Mouse (Mus musculus) intestine, postnatal 0 days (tissue): ENCODE data around the gene P4ha1. TPM values are rescaled to one million over a fixed set of nuclear protein-coding genes. Genes with fewer than 3 reads are reported as not detected.

ENCODE experiments used
- ATAC-seq: fragments of 200-750 bp; cut with Nextera tagmentation; 2 replicates; pipeline ENCODE4 v1.8.0; 2017; ENCODE audit warnings: mild to moderate bottlenecking, moderate TSS enrichment, moderate library complexity
- H3K27ac ChIP-seq: fragments of 300-500 bp; sonication (generic); 2 replicates; pipeline ENCODE4 v1.5.1; 2014; ENCODE audit warnings: mild to moderate bottlenecking, low read depth, low read length, moderate library complexity
- H3K27me3 ChIP-seq: fragments of 300-500 bp; sonication (generic); replicated peaks from 2 replicates; pipeline ENCODE4 v1.6.1; 2014; ENCODE audit warnings: low read length, mixed read lengths; ENCODE audit not compliant: control insufficient read depth, insufficient read depth
- H3K36me3 ChIP-seq: fragments of 300-500 bp; sonication (generic); 2 replicates; pipeline ENCODE4 v1.6.1; 2014; ENCODE audit warnings: mild to moderate bottlenecking, moderate library complexity; ENCODE audit not compliant: control insufficient read depth, insufficient read depth
- H3K4me1 ChIP-seq: fragments of 300-500 bp; sonication (generic); replicated peaks from 2 replicates; pipeline ENCODE4 v1.6.1; 2014; ENCODE audit warnings: antibody characterized with exemption, low read length, mixed read lengths; ENCODE audit not compliant: control insufficient read depth, insufficient read depth
- H3K4me2 ChIP-seq: fragments of 300-500 bp; sonication (generic); replicated peaks from 2 replicates; pipeline ENCODE4 v1.6.1; 2014; ENCODE audit warnings: low read depth, mild to moderate bottlenecking, moderate library complexity
- H3K4me3 ChIP-seq: fragments of 300-500 bp; sonication (generic); 2 replicates; pipeline ENCODE4 v1.5.1; 2014; ENCODE audit warnings: low read depth, low read length
- H3K9ac ChIP-seq: fragments of 300-500 bp; sonication (generic); 2 replicates; pipeline ENCODE4 v1.6.1; 2014; ENCODE audit warnings: mild to moderate bottlenecking, low read depth, low read length
- H3K9me3 ChIP-seq: fragments of 300-500 bp; sonication (generic); 2 replicates; pipeline ENCODE4 v1.6.1; 2016; ENCODE audit warnings: mixed run types; ENCODE audit not compliant: control insufficient read depth
- CTCF ChIP-seq: sonication (generic); IDR thresholded peaks from 2 replicates; pipeline ENCODE4 v1.5.1; 2016; ENCODE audit warnings: low read depth, mild to moderate bottlenecking, control low read depth, antibody characterized with exemption, moderate library complexity
- WGBS: fragments of 180-500 bp; shearing (Covaris S2); extraction: QIAGEN DNeasy Blood & Tissue Kit; methylation state at CpG from one replicate; pipeline ENCODE4 v1.1.7; 2014; 5-methylcytosine and 5-hydroxymethylcytosine counted together
- polyA plus RNA-seq: library from polyadenylated mRNA; unstranded; fragments of >200 nt; fragmentation: Nextera tagmentation; extraction: Ambion mirVana; gene quantifications from 2 replicates; pipeline ENCODE4 v1.2.1, GENCODE M21; 2015

P4ha1 gene
- polyA plus RNA-seq, 1 experiment from 2014 or later, result 8.7 TPM

GRCm38 (mm10) chr10:59348200-59348599 lies 25.1 kb downstream of the P4ha1 start:
- no peak for ATAC-seq

GRCm38 (mm10) chr10:59349536-59349935 lies 26.4 kb downstream of the P4ha1 start:
- Histone ChIP-seq H3K4me1 (no peaks in the 10 kb centered on the region), H3K4me3 (no peak overlapping the region), H3K9me3 (no peaks in the 10 kb centered on the region), H3K36me3 (peaks cover 43% of the 10 kb centered on the region), H3K4me2 (no peak overlapping the region), H3K9ac (no peak overlapping the region), H3K27me3 (no peaks in the 10 kb centered on the region), H3K27ac (no peak overlapping the region)
- ATAC-seq, result no peak
- WGBS, result 95% methylated on average over 2 of the region's 2 CpGs
- TF ChIP-seq CTCF, result no peak

More at GRCm38 (mm10) chr10:59348200-59348599, 25.1 kb downstream of the P4ha1 start:
- Histone ChIP-seq H3K4me2 (no peak overlapping the region), H3K9me3 (no peaks in the 10 kb centered on the region), H3K36me3 (peaks cover 44% of the 10 kb centered on the region), H3K4me1 (no peaks in the 10 kb centered on the region), H3K27ac (no peak overlapping the region; the same call in 1 of the 2 replicates), H3K9ac (no peak overlapping the region), H3K27me3 (no peaks in the 10 kb centered on the region), H3K4me3 (no peak overlapping the region)
- 88% methylated on average over 9 of the region's 9 CpGs for WGBS
- no peak for TF ChIP-seq CTCF

GRCm38 (mm10) chr10:59353065-59353464 lies 30.0 kb downstream of the P4ha1 start:
- ATAC-seq, result no peak
- peaks cover 42% of the 10 kb centered on the region for H3K36me3 ChIP-seq
- no peaks in the 10 kb centered on the region for H3K27me3 ChIP-seq
- H3K4me1 ChIP-seq, result no peaks in the 10 kb centered on the region
- TF ChIP-seq CTCF, result peak; percentile 41
- H3K4me3 ChIP-seq, result no peak overlapping the region
- WGBS, result 56% methylated on average over 1 of the region's 1 CpGs
- H3K9me3 ChIP-seq, result no peaks in the 10 kb centered on the region
- no peak overlapping the region for H3K27ac ChIP-seq
- H3K9ac ChIP-seq, result no peak overlapping the region
- H3K4me2 ChIP-seq, result no peak overlapping the region

GRCm38 (mm10) chr10:59354120-59354519 lies 31.0 kb downstream of the P4ha1 start:
- ATAC-seq, result no peak
- Histone ChIP-seq H3K9ac (no peak overlapping the region), H3K4me1 (no peaks in the 10 kb centered on the region), H3K36me3 (peaks cover 33% of the 10 kb centered on the region), H3K4me2 (no peak overlapping the region), H3K27me3 (no peaks in the 10 kb centered on the region), H3K9me3 (no peaks in the 10 kb centered on the region), H3K27ac (no peak overlapping the region), H3K4me3 (no peak overlapping the region)
- no peak for TF ChIP-seq CTCF
- WGBS, result 96% methylated on average over 12 of the region's 12 CpGs

GRCm38 (mm10) chr10:59355020-59355419 lies 31.9 kb downstream of the P4ha1 start:
- Histone ChIP-seq H3K27ac (no peak overlapping the region), H3K9ac (no peak overlapping the region), H3K4me1 (no peaks in the 10 kb centered on the region), H3K9me3 (no peaks in the 10 kb centered on the region), H3K36me3 (peaks cover 33% of the 10 kb centered on the region), H3K27me3 (no peaks in the 10 kb centered on the region), H3K4me2 (no peak overlapping the region), H3K4me3 (no peak overlapping the region)
- WGBS, result 85% methylated on average over 8 of the region's 8 CpGs
- no peak for TF ChIP-seq CTCF
- no peak for ATAC-seq

GRCm38 (mm10) chr10:59358744-59359143 lies 35.6 kb downstream of the P4ha1 start:
- Histone ChIP-seq H3K4me2 (no peak overlapping the region), H3K9me3 (no peaks in the 10 kb centered on the region), H3K4me1 (no peaks in the 10 kb centered on the region), H3K4me3 (no peak overlapping the region), H3K27ac (no peak overlapping the region), H3K9ac (no peak overlapping the region), H3K27me3 (no peaks in the 10 kb centered on the region), H3K36me3 (peaks cover 37% of the 10 kb centered on the region)
- WGBS, result 81% methylated on average over 4 of the region's 4 CpGs
- peak; percentile 62 for TF ChIP-seq CTCF
- ATAC-seq, result no peak

GRCm38 (mm10) chr10:59363208-59363607 lies 40.1 kb downstream of the P4ha1 start:
- Histone ChIP-seq H3K4me2 (no peak overlapping the region), H3K4me1 (no peaks in the 10 kb centered on the region), H3K9ac (no peak overlapping the region), H3K27me3 (no peaks in the 10 kb centered on the region), H3K9me3 (no peaks in the 10 kb centered on the region), H3K36me3 (peaks cover 55% of the 10 kb centered on the region), H3K4me3 (no peak overlapping the region), H3K27ac (no peak overlapping the region)
- 87% methylated on average over 2 of the region's 2 CpGs for WGBS
- no peak for ATAC-seq
- no peak for TF ChIP-seq CTCF
